Mouse (Mus musculus) neutrophil, adult 59 days (primary cell): ENCODE results near the gene Olfr1506. TPM values are rescaled to one million over a fixed set of nuclear protein-coding genes. Genes with fewer than 3 reads are reported as not detected.

Experiments used
- total RNA-seq, 2 experiments: library from RNA; stranded (reverse); gene quantifications; 1 replicate in 1 of 2; 2 replicates in 1 of 2; pipeline ENCODE4 v1.2.4; 2023

The Olfr1506 gene
- total RNA-seq: under 1 TPM in 1 of 2 experiments, not detected in 1; 0.22 TPM

DNA sequence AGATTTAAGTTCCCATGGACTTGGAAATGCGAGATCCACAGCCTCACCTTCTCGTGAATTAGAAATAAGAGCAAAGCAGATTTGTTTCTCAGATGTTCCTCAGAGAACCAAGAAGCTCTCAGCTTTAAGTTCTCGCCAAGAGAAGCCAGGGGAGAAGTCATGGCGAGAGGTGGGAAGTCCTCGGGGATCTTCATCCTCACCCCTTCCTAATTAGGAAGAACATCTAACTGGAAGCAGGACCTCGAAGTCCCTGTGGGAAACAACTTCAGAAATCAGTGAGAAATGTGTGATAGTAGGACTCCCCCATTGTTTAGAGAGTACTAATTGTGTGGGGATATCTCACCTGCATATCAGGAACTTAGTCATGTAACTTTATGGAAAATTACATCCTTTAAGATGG, at the start of gene Olfr1506:
TSS of gene Olfr1506 (minus strand) at position 101 of the 400 bp plus-strand sequence.

DNA sequence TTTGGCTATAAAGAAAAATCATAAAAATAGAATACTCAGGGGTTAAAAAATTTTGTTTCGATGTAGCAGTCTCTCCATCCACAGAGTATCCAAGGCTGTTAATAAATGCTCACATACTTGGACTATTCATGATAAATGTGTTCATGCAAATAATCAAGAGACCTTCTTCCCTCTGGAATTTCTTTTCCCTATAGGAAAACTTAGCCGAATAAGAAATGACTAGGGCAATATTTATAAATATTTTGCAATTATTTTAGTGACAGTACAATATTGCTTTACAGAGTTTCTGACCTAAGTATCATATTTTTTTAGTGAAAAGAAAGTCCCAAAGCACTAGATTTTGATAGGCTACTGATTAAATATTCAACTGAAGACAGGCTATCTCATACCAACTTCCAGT, 46.6 kb upstream of the Olfr1506 start, which contains the start of gene Olfr1271:
TSS of gene Olfr1271 (minus strand) at position 101 of the 400 bp plus-strand sequence.

DNA sequence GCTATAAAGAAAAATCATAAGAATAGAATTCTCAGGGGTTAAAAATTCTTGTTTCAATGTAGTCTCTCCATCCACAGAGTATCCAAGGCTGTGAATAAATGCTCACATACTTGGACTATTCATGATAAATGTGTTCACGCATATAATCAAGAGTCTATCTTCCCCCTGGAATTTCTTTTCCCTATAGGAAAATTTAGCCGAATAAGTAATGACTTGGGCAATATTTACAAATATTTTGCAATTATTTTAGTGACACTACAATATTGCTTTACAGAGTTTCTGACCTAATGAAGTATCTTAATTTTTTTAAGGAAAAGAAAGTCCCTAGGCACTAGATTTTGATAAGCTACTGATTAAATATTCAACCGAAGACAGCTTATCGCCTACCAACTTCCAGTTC, 33.2 kb upstream of the Olfr1506 start, which contains the start of gene Olfr142:
TSS of gene Olfr142 (minus strand) at position 101 of the 400 bp plus-strand sequence.

Other genes with a start within 250 kb of the Olfr1506 start
- gene Olfr1261, start 233.3 kb downstream of the Olfr1506 start, total RNA-seq: not detected
- not detected for gene Olfr1262, start 224.3 kb downstream of the Olfr1506 start, total RNA-seq
- gene Olfr1263, start 212.4 kb downstream of the Olfr1506 start, total RNA-seq: not detected
- gene Olfr1264, start 198.9 kb downstream of the Olfr1506 start, total RNA-seq: not detected
- gene Olfr1265, start 189.2 kb downstream of the Olfr1506 start, total RNA-seq: not detected
- gene Olfr140, start 160.9 kb downstream of the Olfr1506 start, total RNA-seq: not detected
- not detected for gene Olfr1269, start 103.1 kb downstream of the Olfr1506 start, total RNA-seq
- gene Olfr32, start 82.2 kb downstream of the Olfr1506 start, total RNA-seq: not detected
- not detected for gene Olfr1270, start 71.4 kb downstream of the Olfr1506 start, total RNA-seq
- gene Olfr142, start 33.1 kb upstream of the Olfr1506 start, total RNA-seq: not detected
- not detected for gene Olfr1271, start 46.5 kb upstream of the Olfr1506 start, total RNA-seq
- not detected for gene Olfr1272, start 68.3 kb upstream of the Olfr1506 start, total RNA-seq
- gene Gm13769, start 97.7 kb upstream of the Olfr1506 start, total RNA-seq: not detected
- not detected for gene Olfr1274-ps, start 174.2 kb upstream of the Olfr1506 start, total RNA-seq